Mouse (Mus musculus) MEL (cell line): ENCODE results near the gene Ppp1r32. TPM values are rescaled to one million over a fixed set of nuclear protein-coding genes. Genes with fewer than 3 reads are reported as not detected.

Source experiments
- DNase-seq: peaks from one replicate; pipeline ENCODE4 v3.0.0; 2011; ENCODE audit warnings: low read depth, low spot score
- H3K27ac ChIP-seq: 2 replicates; pipeline ENCODE4 v1.5.1; 2012; ENCODE audit warnings: low read depth, mild to moderate bottlenecking, control low read depth, low read length, moderate library complexity; ENCODE audit not compliant: control insufficient read depth
- H3K27me3 ChIP-seq, 2 experiments: fragments of 150-350 bp in 1 of 2; sonication (generic) in 1 of 2; 2 replicates each; pipeline ENCODE4 v1.6.1; 2012; ENCODE audit warnings: low read length in 2 of 2, mild to moderate bottlenecking in 2 of 2, improper control_type of control experiment in 1 of 2, moderate library complexity in 1 of 2; ENCODE audit not compliant: insufficient read depth in 2 of 2, control insufficient read depth in 1 of 2
- H3K36me3 ChIP-seq, 2 experiments: 2 replicates each; pipeline ENCODE4 v1.6.1; 2012 to 2014; ENCODE audit warnings: low read length in 2 of 2, improper control_type of control experiment in 1 of 2, inconsistent platforms in 1 of 2, mild to moderate bottlenecking in 1 of 2; ENCODE audit not compliant: insufficient read depth in 2 of 2, control insufficient read depth in 1 of 2
- H3K4me1 ChIP-seq, 2 experiments: fragments of 150-350 bp in 1 of 2; sonication (generic) in 1 of 2; 2 replicates each; pipeline ENCODE4 v1.6.1; 2012; ENCODE audit warnings: low read length in 2 of 2, improper control_type of control experiment in 1 of 2, mild to moderate bottlenecking in 1 of 2; ENCODE audit not compliant: insufficient read depth in 2 of 2, control insufficient read depth in 1 of 2
- H3K4me3 ChIP-seq, 2 experiments: fragments of 150-350 bp in 1 of 2; sonication (generic) in 1 of 2; 2 replicates each; pipeline ENCODE4 v1.5.1; 2012; ENCODE audit warnings: low read depth in 2 of 2, low read length in 2 of 2, mild to moderate bottlenecking in 2 of 2, moderate library complexity in 2 of 2, control low read depth in 1 of 2, improper control_type of control experiment in 1 of 2; ENCODE audit not compliant: control insufficient read depth in 1 of 2, insufficient read depth in 1 of 2
- H3K79me2 ChIP-seq: 2 replicates; pipeline ENCODE4 v1.6.1; 2012; ENCODE audit warnings: mild to moderate bottlenecking, low read length, moderate library complexity; ENCODE audit not compliant: control insufficient read depth, poor library complexity, insufficient read depth
- H3K9ac ChIP-seq: 2 replicates; pipeline ENCODE4 v1.6.1; 2012; ENCODE audit warnings: low read depth, mild to moderate bottlenecking, control low read depth, low read length, moderate library complexity; ENCODE audit not compliant: control insufficient read depth, poor library complexity, severe bottlenecking
- H3K9me3 ChIP-seq: fragments of 150-350 bp; sonication (generic); replicated peaks from 2 replicates; pipeline ENCODE4 v1.6.1; 2012; ENCODE audit warnings: mild to moderate bottlenecking, low read length, improper control_type of control experiment, moderate library complexity; ENCODE audit not compliant: insufficient read depth
- BHLHE40 ChIP-seq: IDR thresholded peaks from 2 replicates; pipeline ENCODE4 v1.6.1; 2012; ENCODE audit warnings: low read depth, mild to moderate bottlenecking, inconsistent platforms, low read length, improper control_type of control experiment, borderline replicate concordance
- CHD2 ChIP-seq: IDR thresholded peaks from 2 replicates; pipeline ENCODE4 v1.6.1; 2011; ENCODE audit warnings: low read length, improper control_type of control experiment
- CTCF ChIP-seq, 3 experiments: IDR thresholded peaks in 2 of 3; conservative IDR thresholded peaks in 1 of 3; 2 replicates each; pipeline ENCODE4 v1.5.1; 2011 to 2012; ENCODE audit warnings: low read length in 3 of 3, low read depth in 2 of 3, mild to moderate bottlenecking in 2 of 3, improper control_type of control experiment in 1 of 3, inconsistent platforms in 1 of 3, mixed read lengths in 1 of 3, moderate library complexity in 1 of 3; ENCODE audit not compliant: control insufficient read depth in 1 of 3, insufficient read depth in 1 of 3, poor library complexity in 1 of 3, severe bottlenecking in 1 of 3
- ELF1 ChIP-seq: IDR thresholded peaks from 2 replicates; pipeline ENCODE4 v1.6.1; 2014; ENCODE audit warnings: low read depth, mild to moderate bottlenecking, inconsistent platforms, low read length, improper control_type of control experiment, moderate library complexity
- ETS1 ChIP-seq: IDR thresholded peaks from 2 replicates; pipeline ENCODE4 v1.6.1; 2012; ENCODE audit warnings: low read depth, mild to moderate bottlenecking, inconsistent platforms, low read length, improper control_type of control experiment, moderate library complexity
- GABPA ChIP-seq: IDR thresholded peaks from 2 replicates; pipeline ENCODE4 v1.6.1; 2012; ENCODE audit warnings: low read depth, mild to moderate bottlenecking, inconsistent platforms, low read length, improper control_type of control experiment, moderate library complexity
- GATA1 ChIP-seq: IDR thresholded peaks from 2 replicates; pipeline ENCODE4 v1.6.1; 2011; ENCODE audit warnings: low read depth, low read length, improper control_type of control experiment
- HCFC1 ChIP-seq: IDR thresholded peaks from 2 replicates; pipeline ENCODE4 v1.6.1; 2012; ENCODE audit warnings: low read depth, mild to moderate bottlenecking, inconsistent platforms, low read length, improper control_type of control experiment, moderate library complexity
- JUND ChIP-seq: IDR thresholded peaks from 2 replicates; pipeline ENCODE4 v1.6.1; 2011; ENCODE audit warnings: low read depth, mild to moderate bottlenecking, improper control_type of control experiment, low read length
- KAT2A ChIP-seq: conservative IDR thresholded peaks from 2 replicates; pipeline ENCODE4 v1.6.1; 2012; ENCODE audit warnings: low read depth, low read length, improper control_type of control experiment, inconsistent platforms
- MAFK ChIP-seq: IDR thresholded peaks from 2 replicates; pipeline ENCODE4 v1.6.1; 2011; ENCODE audit warnings: low read depth, mild to moderate bottlenecking, low read length, improper control_type of control experiment, borderline replicate concordance
- MAX ChIP-seq: IDR thresholded peaks from 2 replicates; pipeline ENCODE4 v1.6.1; 2011; ENCODE audit warnings: low read length, improper control_type of control experiment
- MEF2A ChIP-seq: IDR thresholded peaks from 2 replicates; pipeline ENCODE4 v1.6.1; 2014; ENCODE audit warnings: low read depth, mild to moderate bottlenecking, inconsistent platforms, low read length, improper control_type of control experiment; ENCODE audit not compliant: poor library complexity, insufficient replicate concordance, severe bottlenecking; ENCODE audit errors: extremely low read depth
- MXI1 ChIP-seq: IDR thresholded peaks from 2 replicates; pipeline ENCODE4 v1.6.1; 2011; ENCODE audit warnings: mild to moderate bottlenecking, low read depth, low read length, improper control_type of control experiment
- MYB ChIP-seq: IDR thresholded peaks from 2 replicates; pipeline ENCODE4 v1.6.1; 2011; ENCODE audit warnings: mild to moderate bottlenecking, low read depth, low read length, improper control_type of control experiment
- MYC ChIP-seq: IDR thresholded peaks from 2 replicates; pipeline ENCODE4 v1.6.1; 2011; ENCODE audit warnings: low read depth, mild to moderate bottlenecking, low read length, improper control_type of control experiment, moderate library complexity
- NELFE ChIP-seq: IDR thresholded peaks from 2 replicates; pipeline ENCODE4 v1.6.1; 2011; ENCODE audit warnings: low read depth, low read length, improper control_type of control experiment
- NRF1 ChIP-seq: IDR thresholded peaks from 2 replicates; pipeline ENCODE4 v1.6.1; 2014; ENCODE audit warnings: low read depth, mild to moderate bottlenecking, inconsistent platforms, low read length, improper control_type of control experiment, moderate library complexity; ENCODE audit not compliant: poor library complexity, insufficient read depth, severe bottlenecking
- POLR2A ChIP-seq, 2 experiments: IDR thresholded peaks; 2 replicates each; pipeline ENCODE4 v1.6.1; 2011 to 2012; ENCODE audit warnings: low read length in 2 of 2, mild to moderate bottlenecking in 2 of 2, control low read depth in 1 of 2, improper control_type of control experiment in 1 of 2, low read depth in 1 of 2, moderate library complexity in 1 of 2; ENCODE audit not compliant: control insufficient read depth in 1 of 2, insufficient read depth in 1 of 2, poor library complexity in 1 of 2
- POLR2AphosphoS2 ChIP-seq: IDR thresholded peaks from 2 replicates; pipeline ENCODE4 v1.6.1; 2011; ENCODE audit warnings: low read length, improper control_type of control experiment
- RAD21 ChIP-seq: IDR thresholded peaks from 2 replicates; pipeline ENCODE4 v1.6.1; 2011; ENCODE audit warnings: mild to moderate bottlenecking, low read depth, low read length, improper control_type of control experiment
- RCOR1 ChIP-seq: IDR thresholded peaks from 2 replicates; pipeline ENCODE4 v1.6.1; 2012; ENCODE audit warnings: low read depth, mild to moderate bottlenecking, inconsistent platforms, low read length, improper control_type of control experiment
- SIN3A ChIP-seq: IDR thresholded peaks from 2 replicates; pipeline ENCODE4 v1.6.1; 2012; ENCODE audit warnings: low read length, improper control_type of control experiment, inconsistent platforms
- SMC3 ChIP-seq: IDR thresholded peaks from 2 replicates; pipeline ENCODE4 v1.6.1; 2011; ENCODE audit warnings: low read depth, low read length, improper control_type of control experiment
- TAL1 ChIP-seq: IDR thresholded peaks from 2 replicates; pipeline ENCODE4 v1.6.1; 2012; ENCODE audit warnings: mild to moderate bottlenecking, inconsistent platforms, low read length, moderate library complexity, mixed read lengths
- TBP ChIP-seq: IDR thresholded peaks from 2 replicates; pipeline ENCODE4 v1.8.0; 2011; ENCODE audit warnings: low read depth, low read length, improper control_type of control experiment
- USF1 ChIP-seq: IDR thresholded peaks from 2 replicates; pipeline ENCODE4 v1.6.1; 2014; ENCODE audit warnings: low read depth, mild to moderate bottlenecking, inconsistent platforms, low read length, improper control_type of control experiment, moderate library complexity
- USF2 ChIP-seq, 2 experiments: IDR thresholded peaks; 2 replicates each; pipeline ENCODE4 v1.6.1; 2011 to 2012; ENCODE audit warnings: improper control_type of control experiment in 2 of 2, low read length in 2 of 2, borderline replicate concordance in 1 of 2, inconsistent platforms in 1 of 2, low read depth in 1 of 2, mild to moderate bottlenecking in 1 of 2; ENCODE audit not compliant: insufficient read depth in 1 of 2
- ZC3H11A ChIP-seq: IDR thresholded peaks from 2 replicates; pipeline ENCODE4 v1.6.1; 2012; ENCODE audit warnings: low read depth, mild to moderate bottlenecking, inconsistent platforms, low read length, improper control_type of control experiment
- ZMIZ1 ChIP-seq: IDR thresholded peaks from 2 replicates; pipeline ENCODE4 v1.6.1; 2012; ENCODE audit warnings: low read depth, mild to moderate bottlenecking, inconsistent platforms, low read length, improper control_type of control experiment, moderate library complexity
- polyA plus RNA-seq, 2 experiments: library from polyadenylated mRNA; stranded (reverse) in 1 of 2; unstranded in 1 of 2; fragments of >175 nt in 1 of 2; fragments of >200 nt in 1 of 2; gene quantifications; 2 replicates each; pipeline versions ENCODE4 v1.2.1 to v1.2.4; 2012; ENCODE audit warnings: low replicate concordance in 2 of 2, low read depth in 1 of 2; ENCODE audit not compliant: insufficient read length in 2 of 2, insufficient read depth in 1 of 2, missing spikeins in 1 of 2
- total RNA-seq: library from RNA; depleted of rRNA; stranded (reverse); fragments of 300-350 nt; gene quantifications from 2 replicates; pipeline ENCODE4 v1.2.3, GENCODE M21; 2012; rRNA removed

Ppp1r32 gene
- total RNA-seq (0.19 and 0.23 TPM in 2 replicates), polyA plus RNA-seq (under 1 TPM in 1 of 2 experiments, not detected in 1; 0.57 TPM)

DNA sequence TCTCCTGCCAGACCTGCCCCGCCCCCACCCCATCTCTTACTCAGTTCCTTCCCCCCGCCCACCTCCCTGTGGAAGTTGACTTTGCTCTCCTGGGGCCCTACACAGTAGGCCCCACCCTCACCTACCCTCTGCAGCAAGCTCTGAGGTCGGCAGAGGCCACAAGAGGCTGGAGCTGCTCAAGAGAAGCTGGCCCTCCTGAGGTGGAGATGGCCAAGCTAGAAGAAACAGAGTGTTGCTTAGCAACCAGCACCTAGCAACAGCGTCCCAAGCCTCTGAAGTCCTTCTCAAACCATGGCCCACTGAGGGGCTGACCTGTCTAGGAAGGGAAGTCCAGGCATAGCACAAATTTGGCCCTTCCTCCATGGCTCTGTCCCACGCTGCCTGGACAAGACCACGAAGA lies at the start of gene Ppp1r32:
TSS of gene Ppp1r32 (minus strand) at position 226 of the 400 bp plus-strand sequence.
- no peaks in the 10 kb centered on the region; a peak in 1 of 4 replicates for H3K27me3 ChIP-seq
- no peak for TF ChIP-seq MEF2A
- TF ChIP-seq TAL1, result no peak
- no peak for TF ChIP-seq MAX
- TF ChIP-seq ZMIZ1, result no peak
- TF ChIP-seq MXI1, result no peak
- TF ChIP-seq USF1, result no peak
- TF ChIP-seq GABPA, result no peak
- TF ChIP-seq KAT2A, result no peak
- TF ChIP-seq ETS1, result no peak
- no peak for TF ChIP-seq NELFE
- no peak for TF ChIP-seq RCOR1
- TF ChIP-seq ELF1, result no peak
- no peak for TF ChIP-seq USF2 (IDR thresholded peaks at IDR 0.05; ENCODE audit: borderline replicate concordance in 1 of 2, insufficient read depth in 1 of 2, low read depth in 1 of 2, low read length in 2 of 2)
- TF ChIP-seq MYB, result no peak
- TF ChIP-seq POLR2AphosphoS2, result no peak
- no peak for TF ChIP-seq MYC
- TF ChIP-seq TBP, result no peak
- TF ChIP-seq MAFK, result no peak
- TF ChIP-seq ZC3H11A, result no peak
- H3K27ac ChIP-seq, result no peak within 1 kb of the TSS
- H3K4me3 ChIP-seq, result no peak within 1 kb of the TSS
- no peaks in the 10 kb centered on the region for H3K4me1 ChIP-seq
- H3K36me3 ChIP-seq, result no peaks in the 10 kb centered on the region
- H3K9ac ChIP-seq, result no peak within 1 kb of the TSS
- no peaks in the 10 kb centered on the region for H3K79me2 ChIP-seq
- no peak for DNase-seq
- H3K9me3 ChIP-seq, result no peaks in the 10 kb centered on the region

DNA sequence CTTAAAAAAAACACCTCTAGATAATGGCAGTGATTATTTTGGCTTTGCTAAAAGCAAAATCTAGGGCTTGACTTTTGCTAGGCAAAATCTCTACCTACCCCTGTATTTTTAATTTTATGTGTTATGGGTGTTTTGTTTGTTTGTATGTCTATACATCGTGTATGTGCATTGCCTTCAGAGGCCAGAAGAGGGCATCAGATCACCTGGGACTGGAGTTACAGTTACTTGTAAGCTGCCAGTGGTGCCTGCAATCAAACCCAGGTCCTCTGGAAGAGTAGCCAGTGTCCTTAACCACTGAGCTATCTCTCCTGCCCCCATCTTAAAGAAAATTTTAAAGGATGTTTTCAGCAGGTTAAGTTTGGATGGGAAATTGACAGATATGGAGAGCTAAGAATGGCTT lies 47.4 kb upstream of the Ppp1r32 start:
- Histone ChIP-seq H3K79me2 (peaks cover 31% of the 10 kb centered on the region), H3K9ac (no peak overlapping the region), H3K4me1 (peaks cover 4 to 8% of the 10 kb centered on the region in 2 experiments), H3K27ac (no peak overlapping the region), H3K4me3 (no peak overlapping the region), H3K36me3 (peaks cover 20 to 48% of the 10 kb centered on the region in 2 experiments), H3K27me3 (no peaks in the 10 kb centered on the region), H3K9me3 (no peaks in the 10 kb centered on the region)
- peak; percentile 71 for DNase-seq
- no peak for TF ChIP-seq ETS1
- no peak for TF ChIP-seq JUND
- TF ChIP-seq MEF2A, result no peak
- no peak for TF ChIP-seq NRF1
- TF ChIP-seq GATA1, result no peak
- no peak for TF ChIP-seq BHLHE40
- TF ChIP-seq CHD2, result no peak
- no peak for TF ChIP-seq TAL1
- no peak for TF ChIP-seq ZC3H11A
- no peak for TF ChIP-seq MAFK
- no peak for TF ChIP-seq MYB
- TF ChIP-seq RAD21, result peak; percentile 35
- TF ChIP-seq POLR2A (IDR thresholded peaks at IDR 0.05; ENCODE audit: control insufficient read depth in 1 of 2, insufficient read depth in 1 of 2, low read depth in 1 of 2, low read length in 2 of 2, poor library complexity in 1 of 2), result no peak
- peak; percentile 41 for TF ChIP-seq SMC3
- TF ChIP-seq POLR2AphosphoS2, result no peak
- TF ChIP-seq NELFE, result no peak
- TF ChIP-seq SIN3A, result no peak
- TF ChIP-seq MXI1, result no peak
- no peak for TF ChIP-seq MAX
- peak in 2 of 3 experiments; percentile 55 to 66; a peak in 5 of 6 replicates for TF ChIP-seq CTCF (IDR thresholded peaks at IDR 0.05 in 2 of 3, conservative IDR thresholded peaks at IDR 0.05 in 1 of 3; ENCODE audit: control insufficient read depth in 1 of 3, insufficient read depth in 1 of 3, low read depth in 2 of 3, low read length in 3 of 3, poor library complexity in 1 of 3, severe bottlenecking in 1 of 3)
- TF ChIP-seq ZMIZ1, result no peak
- no peak for TF ChIP-seq USF2 (IDR thresholded peaks at IDR 0.05; ENCODE audit: borderline replicate concordance in 1 of 2, insufficient read depth in 1 of 2, low read depth in 1 of 2, low read length in 2 of 2)
- TF ChIP-seq HCFC1, result no peak
